Mouse (Mus musculus) spleen, adult 18-20 months (tissue): ENCODE data around the gene Hnrnpa0.
A peak's percentile ranks its signal among the peaks of the same experiment; 100 is the strongest.
"Not testable (repeated sequence)": the region's sequence is repeated elsewhere in the genome, so short reads cannot be mapped to it uniquely, and the experiment has no call there.

Experiments
- DNase-seq, 2 experiments: peaks; one replicate each; pipeline ENCODE4 v3.0.0; 2022; ENCODE audit warnings: mixed read lengths in 2 of 2

Gene Hnrnpa0

DNA sequence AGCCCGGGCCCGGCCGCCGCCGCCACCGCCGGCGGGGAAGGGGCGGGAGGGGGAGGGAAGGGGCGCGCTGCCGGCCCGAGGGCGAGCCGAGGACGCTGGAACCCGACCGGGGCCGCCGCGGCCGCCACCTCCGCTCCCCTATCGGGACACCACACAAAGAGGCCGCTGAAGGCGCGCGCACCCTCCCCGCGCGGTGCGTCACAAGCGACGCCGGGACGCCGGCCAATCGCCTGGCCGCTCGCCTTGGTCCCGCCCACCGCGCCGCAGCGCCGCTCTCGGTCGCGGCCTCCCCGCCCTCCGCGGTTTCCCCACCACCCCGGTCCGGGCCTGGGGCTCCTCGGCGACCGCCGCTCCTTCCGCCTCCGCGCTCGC lies at the start of gene Hnrnpa0:
Gene Hnrnpa0 (minus strand): TSS at position 161 of the 372 bp plus-strand sequence.
- DNase-seq: peak; percentile 90 to 95

DNA sequence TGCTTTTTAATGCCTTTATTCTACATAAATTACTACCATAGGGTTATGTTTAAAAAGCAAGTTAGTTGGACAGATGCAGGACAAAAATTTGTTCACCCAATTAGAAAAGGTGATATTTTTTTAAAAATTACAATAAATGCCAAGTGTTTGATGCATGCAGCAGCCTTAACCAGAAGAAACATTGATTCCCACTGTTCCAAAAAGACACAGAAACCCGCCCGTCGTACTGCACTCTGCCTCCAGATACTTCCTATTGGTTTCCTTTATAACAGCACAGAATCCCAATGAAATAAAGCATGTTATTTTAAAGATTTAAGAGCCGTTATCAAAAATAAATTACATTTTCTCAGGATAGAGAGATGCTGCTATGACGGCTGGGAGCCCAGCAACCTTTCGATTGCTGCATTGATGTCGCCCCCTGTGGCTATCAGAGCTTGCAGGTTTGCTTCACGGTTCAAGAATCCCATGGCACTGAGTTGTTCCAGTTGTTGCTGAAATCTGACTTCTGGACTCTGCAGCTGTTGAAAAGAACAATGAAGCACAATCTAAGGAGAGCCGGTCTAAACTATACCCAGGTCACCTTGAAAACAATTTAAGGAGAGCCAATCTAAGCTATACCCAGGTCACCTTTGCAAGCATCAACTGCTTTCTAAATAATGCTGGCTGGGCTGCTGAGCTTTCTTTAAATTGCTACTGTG lies 49.3 kb upstream of the Hnrnpa0 start:
- DNase-seq: peak; percentile 99 to 100

DNA sequence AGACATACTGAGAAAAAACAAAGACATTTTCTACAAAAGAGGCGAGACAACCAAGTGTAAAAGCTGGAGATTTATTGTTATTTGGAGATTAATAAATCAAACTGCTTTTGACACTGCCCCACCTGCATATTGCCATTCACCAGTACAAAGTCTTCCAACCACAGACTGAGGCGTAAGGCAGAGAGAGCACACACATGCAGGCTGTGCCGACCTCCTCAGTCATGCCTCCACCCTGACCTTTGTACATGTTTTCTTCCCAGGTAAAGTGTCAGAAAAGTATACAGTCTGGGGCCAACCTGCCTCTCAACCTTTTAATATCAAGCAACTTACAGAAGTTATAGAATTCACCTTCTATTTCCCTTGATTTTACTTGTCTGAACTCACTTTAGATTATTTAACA lies 47.7 kb upstream of the Hnrnpa0 start:
- no peak for DNase-seq

DNA sequence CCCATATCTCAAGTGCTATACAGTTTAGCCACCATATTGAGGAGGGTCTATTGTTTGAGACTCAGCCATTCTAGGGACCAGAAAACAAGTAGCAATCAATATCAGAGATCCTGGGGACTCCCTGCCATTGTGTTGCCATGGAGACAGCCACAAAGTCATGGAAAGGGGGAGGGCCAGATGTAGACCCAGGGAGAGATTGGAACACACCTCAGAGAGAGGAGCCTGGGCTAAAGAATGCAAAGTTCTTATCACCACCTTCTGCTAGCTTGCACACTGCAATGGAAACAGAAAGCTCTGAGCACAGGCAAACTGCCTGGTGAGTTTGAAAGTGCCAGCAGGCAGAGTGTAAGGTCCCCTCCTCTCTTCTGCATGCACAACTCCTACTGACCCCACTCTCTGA lies 39.8 kb upstream of the Hnrnpa0 start:
- no peak for DNase-seq

DNA sequence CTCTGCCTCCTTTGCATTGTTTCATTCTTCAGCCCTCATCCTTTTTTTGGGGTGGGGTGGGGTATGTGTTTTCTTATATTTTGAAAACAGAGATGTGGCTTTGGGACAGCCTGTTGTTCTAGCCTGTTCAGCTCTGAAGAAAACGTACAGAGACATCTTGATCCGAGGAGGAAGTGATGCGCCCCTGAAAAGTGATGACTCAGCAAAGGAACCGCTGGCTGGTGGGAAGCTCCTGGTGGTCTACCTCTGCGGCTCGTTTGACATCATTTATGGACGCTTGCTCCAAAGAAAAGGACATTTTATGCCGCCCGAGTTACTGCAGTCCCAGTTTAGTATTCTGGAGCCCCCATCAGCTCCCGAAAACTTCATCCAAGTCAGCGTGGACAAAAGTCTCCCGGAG lies 35.0 kb upstream of the Hnrnpa0 start:
- no peak for DNase-seq

DNA sequence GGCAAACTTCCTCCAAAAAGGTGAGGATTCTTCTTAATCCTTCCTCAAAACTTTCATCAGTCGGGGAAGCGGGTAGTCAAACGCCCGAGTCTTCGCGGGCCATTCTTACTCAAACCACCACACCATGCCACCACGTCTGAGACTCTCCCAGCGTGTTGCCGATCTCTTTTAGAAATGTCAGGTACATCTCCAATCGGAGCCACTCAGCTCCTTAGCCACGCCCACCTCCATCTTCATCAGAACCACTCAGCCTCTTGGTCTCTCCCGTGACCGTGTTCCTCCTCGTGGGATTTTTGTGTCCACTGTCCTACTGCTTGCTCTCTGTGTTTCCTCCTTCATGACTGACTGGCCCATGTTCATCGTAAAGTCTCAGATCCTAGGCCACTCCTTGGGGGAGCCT lies 32.4 kb upstream of the Hnrnpa0 start:
- DNase-seq: no peak

DNA sequence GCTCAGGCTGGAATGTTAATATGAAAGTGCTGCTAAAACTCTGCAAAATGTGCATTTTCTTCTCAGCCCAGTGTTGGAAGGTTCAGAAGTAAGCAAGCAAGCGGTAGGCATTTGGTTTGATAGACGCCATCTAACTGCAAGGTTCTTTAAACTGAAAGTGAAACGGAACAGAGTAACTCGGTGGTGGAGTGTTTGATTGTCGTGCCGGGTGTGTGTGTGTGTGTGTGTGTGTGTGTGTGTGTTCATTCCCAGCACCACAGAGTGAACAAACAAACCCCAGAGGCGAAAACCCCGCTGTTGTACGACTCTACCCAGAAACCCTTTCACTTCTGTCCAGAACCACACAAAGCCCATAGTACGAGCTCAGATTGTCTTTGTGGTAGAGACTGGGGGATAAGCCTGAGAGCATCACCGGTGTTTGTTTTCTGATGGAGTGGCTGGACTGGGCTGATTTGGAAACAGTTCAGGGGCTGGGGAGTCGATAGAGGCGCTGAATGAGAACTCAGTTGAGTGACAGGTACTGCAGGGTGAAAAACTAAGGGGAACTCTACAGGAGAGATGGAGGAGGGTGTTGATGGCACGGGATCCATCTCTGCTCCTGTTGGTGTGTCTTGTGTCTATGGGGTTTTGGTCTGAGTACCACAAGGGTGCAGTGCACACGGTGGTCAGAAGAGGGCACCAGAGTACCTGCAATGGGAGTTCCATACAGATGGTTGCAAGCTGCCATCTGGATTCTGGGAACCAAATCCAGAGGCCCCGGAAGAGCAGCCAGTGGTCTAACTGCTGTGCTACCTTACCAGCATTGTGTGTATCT lies 29.9 kb upstream of the Hnrnpa0 start:
- DNase-seq: peak; percentile 66 to 82

DNA sequence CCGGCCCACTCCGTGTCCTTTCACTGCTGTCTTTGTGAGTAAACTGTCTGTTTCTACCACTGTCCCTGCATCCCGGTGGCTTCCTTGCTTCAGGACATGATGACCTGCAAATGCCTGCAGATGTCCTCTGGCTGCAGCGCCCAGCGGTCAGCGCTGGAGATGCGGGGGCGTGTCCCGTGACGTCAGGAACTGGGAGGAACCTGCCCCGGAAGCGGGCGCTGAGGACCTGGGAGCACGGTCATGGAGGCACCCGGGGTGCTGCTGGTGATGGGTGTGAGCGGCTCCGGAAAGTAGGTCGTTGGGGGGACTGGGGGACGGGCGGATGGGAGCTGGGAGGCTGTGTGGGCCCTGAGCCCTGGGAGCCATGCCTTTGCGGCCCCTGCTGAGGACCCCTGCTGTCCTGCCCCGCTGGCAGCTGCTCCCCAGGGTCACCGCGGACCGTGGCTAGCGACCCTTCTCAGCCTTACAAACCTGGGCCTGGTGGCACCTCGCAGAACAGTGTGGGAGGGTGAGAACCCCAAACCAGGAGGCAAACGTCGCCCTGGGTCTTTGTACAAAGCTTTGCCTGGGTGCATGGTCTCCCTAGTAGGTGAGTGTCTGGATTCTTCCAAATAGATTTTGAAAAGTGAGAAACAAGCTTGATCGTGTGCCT lies 29.2 kb upstream of the Hnrnpa0 start, which contains the start of gene Idnk:
Gene Idnk (plus strand): TSS at position 203 of the 652 bp plus-strand sequence.
- peak; percentile 75 to 87 for DNase-seq

DNA sequence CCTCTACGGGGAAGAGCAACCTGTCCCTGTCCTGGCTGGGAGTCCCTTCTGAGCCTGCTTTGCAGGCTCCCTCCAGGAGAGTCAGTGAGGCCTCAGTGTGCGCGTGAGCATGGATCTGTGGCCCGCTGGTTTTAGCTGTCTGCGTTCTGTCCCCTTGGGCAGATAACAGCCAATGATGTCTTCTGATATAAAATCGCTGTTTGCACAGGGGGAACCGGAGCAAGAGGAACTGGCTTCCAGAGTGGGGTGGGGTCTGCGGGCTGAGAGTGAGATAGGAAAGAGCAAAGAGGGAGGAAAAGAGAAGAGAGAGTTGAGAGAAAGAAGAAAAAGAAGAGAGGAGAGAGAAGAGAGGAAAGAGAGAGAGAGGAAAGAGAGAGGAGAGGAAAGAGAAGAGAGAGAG lies 28.7 kb upstream of the Hnrnpa0 start:
- DNase-seq: no peak

DNA sequence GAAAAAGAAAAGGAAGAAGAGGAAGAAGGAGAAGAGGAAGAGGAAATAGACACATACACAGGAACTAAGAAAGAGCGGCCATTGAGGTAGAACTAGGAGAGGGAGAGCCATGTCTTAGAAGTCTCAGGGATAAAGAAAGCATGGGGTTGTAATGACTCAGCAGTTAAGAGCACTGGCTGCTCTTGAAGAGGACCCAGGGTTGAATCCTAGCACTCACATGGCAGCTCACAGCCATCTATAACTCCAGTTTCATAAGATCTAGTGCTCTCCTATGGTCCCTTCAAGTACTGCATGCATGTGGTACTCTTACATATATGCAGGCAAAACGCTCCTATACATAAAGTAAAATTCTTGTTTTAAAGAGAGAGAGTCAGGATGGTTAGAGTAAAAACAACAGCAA lies 27.7 kb upstream of the Hnrnpa0 start:
- no peak for DNase-seq

DNA sequence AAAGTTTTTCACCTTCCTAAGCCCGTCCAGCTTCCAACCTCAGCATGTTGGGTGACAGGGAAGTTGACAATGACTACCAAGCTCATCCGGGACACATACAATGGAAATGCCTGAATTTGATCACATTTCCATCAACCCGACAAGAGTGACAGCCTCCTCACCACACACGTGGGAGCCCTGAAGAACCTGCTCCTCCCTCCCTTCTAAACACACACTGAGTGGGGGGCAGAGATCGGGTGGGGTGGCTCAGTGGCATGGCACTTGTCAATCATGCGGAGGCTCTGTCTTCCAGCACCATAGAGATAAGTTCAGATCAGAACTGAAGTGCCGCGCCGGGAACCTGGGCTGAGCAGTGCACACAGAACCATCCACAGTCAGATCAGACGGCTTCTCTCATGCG lies 22.1 kb upstream of the Hnrnpa0 start:
- DNase-seq: no peak

DNA sequence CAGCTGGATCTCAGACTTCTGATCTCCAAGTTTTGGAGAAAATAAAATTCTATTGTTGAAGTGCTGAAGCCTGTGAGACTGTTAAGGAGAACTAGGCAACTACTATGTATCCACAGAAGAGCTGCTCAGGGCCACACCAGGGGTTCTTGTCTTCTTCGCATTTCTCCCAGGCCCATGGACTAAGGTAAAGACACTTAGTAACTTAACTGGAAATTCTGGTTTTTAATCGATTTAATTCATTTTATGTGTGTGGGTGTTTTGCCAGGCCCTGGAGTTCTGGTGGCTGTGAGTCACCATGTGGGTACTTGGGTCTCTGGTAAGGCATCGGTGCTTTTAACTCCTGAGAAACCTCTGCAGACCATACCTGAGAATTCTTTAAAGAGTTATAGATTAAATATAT lies 21.3 kb upstream of the Hnrnpa0 start:
- no peak for DNase-seq

DNA sequence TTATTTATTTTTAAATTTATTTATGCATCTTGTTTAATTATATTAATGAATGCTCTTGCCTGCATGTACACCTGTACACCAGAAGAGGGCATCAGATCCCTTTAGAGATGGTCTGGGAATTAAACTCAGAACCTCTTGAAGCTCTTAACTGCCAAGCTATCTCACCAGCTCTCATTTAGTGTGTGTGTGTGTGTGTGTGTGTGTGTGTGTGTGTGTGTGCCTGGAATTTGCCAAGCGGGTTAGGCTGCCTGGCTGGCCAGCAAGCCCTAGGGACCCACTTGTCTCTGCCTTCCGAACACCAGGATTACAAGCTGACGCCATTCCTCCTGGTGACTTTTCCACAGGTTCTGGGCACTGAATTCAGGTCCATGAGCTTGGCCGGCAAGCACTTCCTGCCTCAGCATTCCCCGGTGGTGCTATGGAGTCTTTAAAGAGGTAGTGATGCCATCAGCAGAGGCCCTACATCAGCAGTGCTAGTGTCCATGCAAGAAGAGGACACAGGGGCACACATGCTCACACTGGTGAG lies 20.7 kb upstream of the Hnrnpa0 start:
- no peak for DNase-seq

DNA sequence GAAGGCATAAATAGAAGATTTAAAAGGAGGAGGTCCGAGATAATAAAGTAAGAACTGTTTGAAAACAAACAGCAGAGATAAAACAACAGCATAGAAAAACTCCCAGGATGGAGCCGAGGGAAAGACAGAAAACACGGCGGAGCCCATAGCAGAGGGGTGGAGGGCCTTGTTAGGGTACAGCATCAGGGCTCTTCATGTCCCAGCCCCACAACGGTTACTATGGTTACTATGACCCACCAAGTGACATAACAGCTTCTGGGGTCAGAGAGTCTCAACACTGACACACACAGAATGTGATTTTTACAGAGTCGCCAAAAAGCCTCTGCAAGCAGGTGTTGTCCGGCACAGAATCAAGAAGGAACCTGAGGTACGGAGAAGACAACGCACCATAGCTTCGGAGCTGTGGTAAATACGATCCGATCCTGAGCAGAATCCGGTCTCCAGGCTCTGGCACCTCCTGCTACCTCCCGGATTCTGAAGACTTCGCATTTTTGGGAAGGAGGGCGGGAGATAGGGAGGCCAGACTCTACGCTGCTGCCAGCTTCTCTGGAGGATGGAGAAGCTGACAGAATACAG lies 20.0 kb upstream of the Hnrnpa0 start:
- DNase-seq: no peak

DNA sequence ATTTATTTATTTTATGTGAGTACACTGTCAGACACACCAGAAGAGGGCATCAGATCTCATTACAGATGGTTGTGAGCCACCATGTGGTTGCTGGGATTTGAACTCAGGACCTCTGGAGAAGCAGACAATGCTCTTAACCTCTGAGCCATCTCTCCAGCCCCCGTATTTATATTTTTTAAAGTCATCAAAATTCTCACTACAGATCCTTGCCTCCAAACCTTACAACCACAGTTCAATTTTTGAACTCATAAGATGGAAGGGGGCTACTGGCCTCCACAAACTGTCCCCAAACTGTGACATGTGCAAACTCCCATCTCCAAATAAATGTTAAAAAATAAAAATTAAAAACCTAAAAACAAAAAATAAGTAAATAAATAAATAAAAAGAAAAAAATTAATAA lies 19.4 kb upstream of the Hnrnpa0 start:
- DNase-seq: no peak

DNA sequence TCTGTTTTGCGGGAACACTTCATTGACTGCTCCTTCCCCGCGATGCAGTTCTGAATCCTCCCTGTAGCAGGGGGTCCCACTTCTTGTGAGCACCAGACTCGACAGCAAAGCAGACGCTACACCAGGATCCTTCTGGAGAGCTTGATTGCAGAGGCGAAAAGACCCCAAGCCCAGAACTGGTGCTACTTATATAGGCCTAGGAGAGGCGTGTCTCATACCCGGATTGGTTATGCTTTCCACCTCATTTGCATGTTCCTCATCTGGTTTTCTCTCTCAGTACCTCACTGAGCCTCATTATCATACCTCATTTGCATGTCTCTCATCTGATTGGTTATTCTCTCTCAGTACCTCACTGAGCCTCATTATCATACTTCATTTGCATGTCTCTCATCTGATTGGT lies 18.2 kb upstream of the Hnrnpa0 start:
- DNase-seq: not testable (repeated sequence)

DNA sequence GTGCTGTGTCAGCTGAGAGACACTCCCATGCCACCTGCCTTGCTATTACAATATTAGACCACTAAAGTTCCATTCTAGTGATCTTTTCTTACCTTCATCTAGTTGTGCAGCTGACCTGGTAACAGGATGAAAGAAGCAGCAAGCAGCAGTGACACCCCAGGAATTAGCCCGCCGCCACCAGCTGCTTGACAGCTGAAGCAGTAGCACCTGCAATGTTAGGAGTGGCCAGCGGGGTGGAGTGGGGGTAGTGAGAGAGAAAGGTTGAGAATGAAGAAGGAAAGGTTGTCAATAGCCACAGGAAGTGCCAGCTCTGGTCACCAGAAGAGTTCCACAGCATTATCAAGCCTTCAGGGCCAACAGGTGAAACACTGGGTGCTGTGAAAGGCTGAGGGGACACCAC lies 3.3 kb upstream of the Hnrnpa0 start:
- DNase-seq: no peak

DNA sequence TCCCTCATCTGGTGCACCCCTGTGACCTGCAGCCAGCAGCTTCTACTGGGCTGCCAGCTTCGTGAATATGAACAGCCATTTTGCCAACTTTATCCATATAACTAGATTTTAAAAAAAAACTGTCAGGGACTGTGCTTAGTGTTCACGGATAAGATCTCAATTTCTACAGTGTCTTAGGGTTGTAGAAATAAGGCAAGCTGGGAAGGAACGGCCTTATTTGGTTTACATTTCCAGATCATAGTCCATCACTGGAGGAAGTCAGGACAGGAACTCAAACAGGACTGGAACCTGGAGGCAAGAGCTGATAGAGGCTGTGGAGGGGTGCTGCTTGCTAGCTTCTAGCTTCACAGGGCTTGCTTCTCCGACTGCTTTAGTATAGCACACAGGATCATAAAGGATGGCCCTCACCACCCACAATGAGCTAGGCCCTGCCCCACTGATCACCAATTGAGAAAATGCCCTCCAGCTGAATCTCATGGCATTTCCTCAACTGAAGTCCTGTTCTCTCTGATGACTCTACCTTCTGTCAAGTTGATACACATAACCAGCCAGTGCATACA lies 1.4 kb upstream of the Hnrnpa0 start:
- DNase-seq: no peak

DNA sequence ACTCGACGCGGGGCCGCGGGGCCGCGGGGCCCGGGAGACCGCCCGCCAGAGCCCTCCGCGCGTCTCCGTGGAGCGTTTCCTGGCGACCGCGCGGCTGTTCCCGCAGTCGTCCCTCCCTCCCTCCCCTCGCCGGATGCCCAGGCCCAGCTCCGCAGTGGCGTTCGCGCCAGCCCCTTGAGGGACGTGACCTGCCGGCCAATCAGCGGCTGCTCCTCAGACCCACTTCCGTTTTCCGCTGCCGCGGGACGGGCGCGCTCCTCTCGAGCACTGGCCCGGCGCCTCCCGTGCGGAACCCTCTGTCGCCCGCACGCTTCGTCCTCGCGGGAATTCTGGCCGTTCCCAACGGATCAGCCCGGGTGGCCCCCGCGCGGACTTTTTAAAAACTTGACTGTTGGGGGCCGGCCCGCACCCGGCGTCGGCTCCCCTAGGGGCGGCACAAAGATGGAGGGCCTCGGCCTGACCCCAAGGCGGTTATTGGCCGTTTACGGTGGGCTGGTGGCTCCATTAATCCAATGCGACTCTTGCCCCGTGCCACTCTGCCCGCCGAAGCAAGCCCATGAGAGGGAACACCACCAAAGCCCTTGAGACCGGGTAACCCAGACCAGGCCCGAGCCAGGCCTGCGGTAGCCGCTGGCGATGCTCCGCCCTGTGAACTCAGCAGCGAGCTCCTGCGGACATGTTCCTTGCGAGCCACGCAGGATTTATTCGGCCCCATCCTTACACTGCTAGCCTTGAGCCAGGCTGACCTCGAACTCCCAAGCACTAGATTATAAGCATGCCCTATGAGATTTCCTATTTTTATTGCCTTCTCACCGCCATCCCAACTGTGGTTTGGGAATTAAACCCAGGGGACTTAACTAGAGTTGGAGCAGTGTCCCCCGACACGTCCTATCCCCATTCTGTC lies 664 bp upstream of the Hnrnpa0 start:
- peak; percentile 88 to 91 for DNase-seq

DNA sequence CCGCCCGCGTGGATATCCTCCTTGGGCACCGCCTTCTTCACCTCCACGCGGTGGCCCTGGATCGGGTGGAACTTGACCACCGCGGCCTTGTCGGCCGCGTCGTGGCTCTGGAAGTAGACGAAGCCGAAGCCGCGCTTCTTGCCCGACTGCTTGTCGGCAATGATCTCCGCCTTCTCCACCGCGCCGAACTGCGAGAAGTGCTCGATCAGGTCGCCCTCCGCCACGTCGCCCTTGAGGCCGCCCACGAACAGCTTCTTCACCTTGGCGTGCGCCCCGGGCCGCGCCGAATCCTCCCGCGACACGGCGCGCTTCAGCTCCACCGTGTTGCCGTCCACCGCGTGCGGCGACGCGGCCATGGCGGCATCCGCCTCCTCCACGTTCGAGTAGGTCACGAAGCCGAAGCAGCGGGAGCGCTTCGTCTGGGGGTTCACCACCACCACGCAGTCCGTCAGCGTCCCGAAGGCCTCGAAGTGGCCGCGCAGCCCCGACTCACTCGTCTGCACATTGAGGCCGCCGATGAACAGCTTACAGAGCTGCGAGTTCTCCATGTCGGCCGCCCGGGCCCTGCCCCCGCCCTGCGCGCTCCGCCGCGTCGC lies 492 bp downstream of the Hnrnpa0 start:
- DNase-seq: peak in 1 of 2 experiments; percentile 75
